Mouse (Mus musculus): ENCODE measurements at regions not wholly inside any gene's neighbourhood (a gene's known extent, or its start where the extent isn't known, plus 50 kb on each side); places are given as distances from the start of the nearest gene placed in this dataset.

- no peak overlapping the region for H3K4me3 ChIP-seq (ENCODE audit: low read depth, low read length)
- no peaks in the 10 kb centered on the region for H3K4me1 ChIP-seq (ENCODE audit: control insufficient read depth, insufficient read depth, low read length)
- no peak overlapping the region for H3K4me2 ChIP-seq (ENCODE audit: low read depth, low read length)
- peak; percentile 47; the same call in 1 of the 2 replicates for ATAC-seq (ENCODE audit: low read depth)
- H3K27ac ChIP-seq (replicated peaks; ENCODE audit: low read depth, low read length) = no peak overlapping the region
- no peaks in the 10 kb centered on the region for H3K27me3 ChIP-seq (replicated peaks; ENCODE audit: control insufficient read depth, insufficient read depth, low read length)
- WGBS = 51% methylated on average over 2 of the region's 2 CpGs
- no peak for DNase-seq (ENCODE audit: low spot score)
- H3K9me3 ChIP-seq (ENCODE audit: control insufficient read depth, low read length) = no peaks in the 10 kb centered on the region
- no peak overlapping the region for H3K9ac ChIP-seq (ENCODE audit: low read depth, low read length)
- H3K36me3 ChIP-seq (ENCODE audit: control insufficient read depth, insufficient read depth, low read length) = no peaks in the 10 kb centered on the region
Observed at GRCm38 (mm10) chr13:110665073-110665800, 270.4 kb downstream of the Plk2 start.

- no peak overlapping the region for H3K4me3 ChIP-seq (ENCODE audit: low read depth, low read length)
- no peak overlapping the region for H3K9ac ChIP-seq (ENCODE audit: low read depth, low read length)
- H3K27me3 ChIP-seq (replicated peaks; ENCODE audit: control insufficient read depth, insufficient read depth, low read length) = no peaks in the 10 kb centered on the region
- no peak overlapping the region for H3K27ac ChIP-seq (replicated peaks; ENCODE audit: low read depth, low read length)
- no peaks in the 10 kb centered on the region for H3K4me1 ChIP-seq (ENCODE audit: control insufficient read depth, insufficient read depth, low read length)
- no peaks in the 10 kb centered on the region for H3K36me3 ChIP-seq (ENCODE audit: control insufficient read depth, insufficient read depth, low read length)
- WGBS = 58% methylated on average over 7 of the region's 7 CpGs
- no peak overlapping the region for H3K4me2 ChIP-seq (ENCODE audit: low read depth, low read length)
- H3K9me3 ChIP-seq (ENCODE audit: control insufficient read depth, low read length) = no peaks in the 10 kb centered on the region
- no peak for ATAC-seq (ENCODE audit: low read depth)
- DNase-seq (ENCODE audit: low spot score) = no peak
Observed at GRCm38 (mm10) chr13:110667276-110667956, 272.6 kb downstream of the Plk2 start.

GRCm38 (mm10) chr13:110673536-110673935 lies 278.7 kb downstream of the Plk2 start:
- 41% methylated on average over 2 of the region's 2 CpGs for WGBS
- DNase-seq (ENCODE audit: low spot score) (peak; percentile 53), ATAC-seq (ENCODE audit: low read depth) (0 out of 2 replicates have a peak, but pooled peaks have one; percentile 22)
- H3K4me1 ChIP-seq (ENCODE audit: control insufficient read depth, insufficient read depth, low read length) = 0 out of 2 replicates have a peak, but pooled peaks cover 3% of the 10 kb centered on the region
- H3K27me3 ChIP-seq (replicated peaks; ENCODE audit: control insufficient read depth, insufficient read depth, low read length) = no peaks in the 10 kb centered on the region
- H3K4me3 ChIP-seq (ENCODE audit: low read depth, low read length) = no peak overlapping the region
- no peaks in the 10 kb centered on the region for H3K36me3 ChIP-seq (ENCODE audit: control insufficient read depth, insufficient read depth, low read length)
- H3K9me3 ChIP-seq (ENCODE audit: control insufficient read depth, low read length) = no peaks in the 10 kb centered on the region
- no peak overlapping the region for H3K27ac ChIP-seq (replicated peaks; ENCODE audit: low read depth, low read length)
- H3K4me2 ChIP-seq (ENCODE audit: low read depth, low read length) = no peak overlapping the region
- H3K9ac ChIP-seq (ENCODE audit: low read depth, low read length) = no peak overlapping the region

- ATAC-seq (ENCODE audit: low read depth) (no peak), DNase-seq (ENCODE audit: low spot score) (no peak)
- Histone ChIP-seq H3K27me3 (replicated peaks; ENCODE audit: control insufficient read depth, insufficient read depth, low read length) (no peaks in the 10 kb centered on the region), H3K4me2 (ENCODE audit: low read depth, low read length) (no peak overlapping the region), H3K4me1 (ENCODE audit: control insufficient read depth, insufficient read depth, low read length) (no peaks in the 10 kb centered on the region), H3K9me3 (ENCODE audit: control insufficient read depth, low read length) (no peaks in the 10 kb centered on the region), H3K9ac (ENCODE audit: low read depth, low read length) (no peak overlapping the region), H3K36me3 (ENCODE audit: control insufficient read depth, insufficient read depth, low read length) (no peaks in the 10 kb centered on the region), H3K4me3 (ENCODE audit: low read depth, low read length) (no peak overlapping the region), H3K27ac (replicated peaks; ENCODE audit: low read depth, low read length) (no peak overlapping the region)
- WGBS = 70% methylated on average over 11 of the region's 11 CpGs
Observed at GRCm38 (mm10) chr13:110683259-110684041, 288.6 kb downstream of the Plk2 start.

GRCm38 (mm10) chr13:110688796-110689195 lies 293.9 kb downstream of the Plk2 start:
- Histone ChIP-seq H3K36me3 (ENCODE audit: control insufficient read depth, insufficient read depth, low read length) (no peaks in the 10 kb centered on the region), H3K4me2 (ENCODE audit: low read depth, low read length) (no peak overlapping the region), H3K9me3 (ENCODE audit: control insufficient read depth, low read length) (no peaks in the 10 kb centered on the region), H3K4me1 (ENCODE audit: control insufficient read depth, insufficient read depth, low read length) (peaks cover 11% of the 10 kb centered on the region), H3K9ac (ENCODE audit: low read depth, low read length) (no peak overlapping the region), H3K27me3 (replicated peaks; ENCODE audit: control insufficient read depth, insufficient read depth, low read length) (no peaks in the 10 kb centered on the region), H3K4me3 (ENCODE audit: low read depth, low read length) (no peak overlapping the region), H3K27ac (replicated peaks; ENCODE audit: low read depth, low read length) (no peak overlapping the region)
- no peak for ATAC-seq (ENCODE audit: low read depth)
- 43% methylated on average over 3 of the region's 3 CpGs for WGBS
- no peak for DNase-seq (ENCODE audit: low spot score)

- no peak overlapping the region for H3K9ac ChIP-seq (ENCODE audit: low read depth, low read length)
- ATAC-seq (ENCODE audit: low read depth) = no peak
- H3K9me3 ChIP-seq (ENCODE audit: control insufficient read depth, low read length) = no peaks in the 10 kb centered on the region
- H3K4me3 ChIP-seq (ENCODE audit: low read depth, low read length) = no peak overlapping the region
- no peak overlapping the region for H3K27ac ChIP-seq (replicated peaks; ENCODE audit: low read depth, low read length)
- 33% methylated on average over 10 of the region's 10 CpGs for WGBS
- peaks cover 11% of the 10 kb centered on the region for H3K4me1 ChIP-seq (ENCODE audit: control insufficient read depth, insufficient read depth, low read length)
- DNase-seq (ENCODE audit: low spot score) = peak; percentile 78
- no peaks in the 10 kb centered on the region for H3K27me3 ChIP-seq (replicated peaks; ENCODE audit: control insufficient read depth, insufficient read depth, low read length)
- no peaks in the 10 kb centered on the region for H3K36me3 ChIP-seq (ENCODE audit: control insufficient read depth, insufficient read depth, low read length)
- H3K4me2 ChIP-seq (ENCODE audit: low read depth, low read length) = no peak overlapping the region
Observed at GRCm38 (mm10) chr13:110690501-110691255, 295.8 kb downstream of the Plk2 start.

- H3K9ac ChIP-seq (ENCODE audit: low read depth, low read length) = no peak overlapping the region
- H3K4me1 ChIP-seq (ENCODE audit: control insufficient read depth, insufficient read depth, low read length) = peaks cover 11% of the 10 kb centered on the region
- no peak overlapping the region for H3K27ac ChIP-seq (replicated peaks; ENCODE audit: low read depth, low read length)
- no peak overlapping the region for H3K4me2 ChIP-seq (ENCODE audit: low read depth, low read length)
- H3K36me3 ChIP-seq (ENCODE audit: control insufficient read depth, insufficient read depth, low read length) = no peaks in the 10 kb centered on the region
- no peak for ATAC-seq (ENCODE audit: low read depth)
- H3K9me3 ChIP-seq (ENCODE audit: control insufficient read depth, low read length) = no peaks in the 10 kb centered on the region
- no peaks in the 10 kb centered on the region for H3K27me3 ChIP-seq (replicated peaks; ENCODE audit: control insufficient read depth, insufficient read depth, low read length)
- WGBS = 76% methylated on average over 5 of the region's 5 CpGs
- DNase-seq (ENCODE audit: low spot score) = no peak
- H3K4me3 ChIP-seq (ENCODE audit: low read depth, low read length) = no peak overlapping the region
Observed at GRCm38 (mm10) chr13:110692696-110693095, 297.9 kb downstream of the Plk2 start.

GRCm38 (mm10) chr13:110694876-110695275 lies 300.0 kb downstream of the Plk2 start:
- H3K27me3 ChIP-seq (replicated peaks; ENCODE audit: control insufficient read depth, insufficient read depth, low read length) = no peaks in the 10 kb centered on the region
- no peaks in the 10 kb centered on the region for H3K36me3 ChIP-seq (ENCODE audit: control insufficient read depth, insufficient read depth, low read length)
- ATAC-seq (ENCODE audit: low read depth) (peak; percentile 41; the same call in 1 of the 2 replicates), DNase-seq (ENCODE audit: low spot score) (no peak)
- H3K9me3 ChIP-seq (ENCODE audit: control insufficient read depth, low read length) = no peaks in the 10 kb centered on the region
- 55% methylated on average over 6 of the region's 6 CpGs for WGBS
- peaks cover 11% of the 10 kb centered on the region for H3K4me1 ChIP-seq (ENCODE audit: control insufficient read depth, insufficient read depth, low read length)
- no peak overlapping the region for H3K4me2 ChIP-seq (ENCODE audit: low read depth, low read length)
- H3K27ac ChIP-seq (replicated peaks; ENCODE audit: low read depth, low read length) = no peak overlapping the region
- H3K9ac ChIP-seq (ENCODE audit: low read depth, low read length) = no peak overlapping the region
- no peak overlapping the region for H3K4me3 ChIP-seq (ENCODE audit: low read depth, low read length)
